Mouse (Mus musculus) CH12.LX (cell line): ENCODE results near the gene Cradd.

ENCODE experiments used
- BHLHE40 ChIP-seq: IDR thresholded peaks from 2 replicates; pipeline ENCODE4 v1.6.1; 2011; ENCODE audit warnings: mild to moderate bottlenecking, low read depth, low read length, improper control_type of control experiment
- CTCF ChIP-seq, 2 experiments: IDR thresholded peaks in 1 of 2; conservative IDR thresholded peaks in 1 of 2; 2 replicates each; pipeline ENCODE4 v1.5.1; 2011 to 2012; ENCODE audit warnings: low read depth in 2 of 2, low read length in 2 of 2, improper control_type of control experiment in 1 of 2, inconsistent platforms in 1 of 2, mild to moderate bottlenecking in 1 of 2, moderate library complexity in 1 of 2
- E2F4 ChIP-seq: IDR thresholded peaks from 2 replicates; pipeline ENCODE4 v1.6.1; 2011; ENCODE audit warnings: low read depth, low read length, improper control_type of control experiment; ENCODE audit not compliant: insufficient replicate concordance
- ELF1 ChIP-seq: IDR thresholded peaks from 2 replicates; pipeline ENCODE4 v1.6.1; 2014; ENCODE audit warnings: low read depth, mild to moderate bottlenecking, inconsistent platforms, low read length, improper control_type of control experiment
- EP300 ChIP-seq: IDR thresholded peaks from 2 replicates; pipeline ENCODE4 v1.6.1; 2011; ENCODE audit warnings: low read length, improper control_type of control experiment
- ETS1 ChIP-seq: conservative IDR thresholded peaks from 2 replicates; pipeline ENCODE4 v1.6.1; 2012; ENCODE audit warnings: low read depth, mild to moderate bottlenecking, inconsistent platforms, low read length, improper control_type of control experiment, moderate library complexity
- GABPA ChIP-seq: IDR thresholded peaks from 2 replicates; pipeline ENCODE4 v1.6.1; 2012; ENCODE audit warnings: low read depth, low read length, improper control_type of control experiment, inconsistent platforms; ENCODE audit not compliant: insufficient replicate concordance
- HCFC1 ChIP-seq: IDR thresholded peaks from 2 replicates; pipeline ENCODE4 v1.6.1; 2012; ENCODE audit warnings: low read depth, mild to moderate bottlenecking, inconsistent platforms, low read length, improper control_type of control experiment
- JUND ChIP-seq: conservative IDR thresholded peaks from 2 replicates; pipeline ENCODE4 v1.6.1; 2011; ENCODE audit warnings: low read depth, low read length, improper control_type of control experiment
- MAZ ChIP-seq: IDR thresholded peaks from 2 replicates; pipeline ENCODE4 v1.6.1; 2012; ENCODE audit warnings: low read depth, mild to moderate bottlenecking, inconsistent platforms, low read length, improper control_type of control experiment, moderate library complexity
- POLR2A ChIP-seq: IDR thresholded peaks from 2 replicates; pipeline ENCODE4 v1.6.1; 2011; ENCODE audit warnings: low read depth, mild to moderate bottlenecking, improper control_type of control experiment, low read length
- UBTF ChIP-seq: IDR thresholded peaks from 2 replicates; pipeline ENCODE4 v1.6.1; 2012; ENCODE audit warnings: low read depth, mild to moderate bottlenecking, inconsistent platforms, low read length, improper control_type of control experiment, moderate library complexity

GRCm38 (mm10) chr10:95236226-95236625 lies 87.7 kb downstream of the Cradd start:
- no peak for TF ChIP-seq POLR2A
- no peak for TF ChIP-seq CTCF (conservative IDR thresholded peaks at IDR 0.05 in 1 of 2, IDR thresholded peaks at IDR 0.05 in 1 of 2; ENCODE audit: low read depth in 2 of 2, low read length in 2 of 2)
- TF ChIP-seq EP300, result no peak
- no peak for TF ChIP-seq GABPA
- TF ChIP-seq JUND, result no peak
- TF ChIP-seq ELF1, result no peak
- TF ChIP-seq BHLHE40, result no peak
- TF ChIP-seq UBTF, result no peak
- TF ChIP-seq MAZ, result no peak
- TF ChIP-seq HCFC1, result no peak
- TF ChIP-seq ETS1, result no peak
- no peak for TF ChIP-seq E2F4
